Mouse (Mus musculus) naive thymus-derived CD4-positive, alpha-beta T cell, adult 2 months (primary cell): Measurements from ENCODE around the gene Aida.
"Not testable (repeated sequence)": the region's sequence is repeated elsewhere in the genome, so short reads cannot be mapped to it uniquely, and the experiment has no call there.

Experiments used
- DNase-seq: peaks from one replicate; pipeline ENCODE4 v3.0.0-alpha.2; 2011; ENCODE audit warnings: low read depth

The Aida gene

GRCm38 (mm10) chr1:183320708-183321107 is 24.3 kb downstream of the Aida start:
- DNase-seq, result no peak

DNA sequence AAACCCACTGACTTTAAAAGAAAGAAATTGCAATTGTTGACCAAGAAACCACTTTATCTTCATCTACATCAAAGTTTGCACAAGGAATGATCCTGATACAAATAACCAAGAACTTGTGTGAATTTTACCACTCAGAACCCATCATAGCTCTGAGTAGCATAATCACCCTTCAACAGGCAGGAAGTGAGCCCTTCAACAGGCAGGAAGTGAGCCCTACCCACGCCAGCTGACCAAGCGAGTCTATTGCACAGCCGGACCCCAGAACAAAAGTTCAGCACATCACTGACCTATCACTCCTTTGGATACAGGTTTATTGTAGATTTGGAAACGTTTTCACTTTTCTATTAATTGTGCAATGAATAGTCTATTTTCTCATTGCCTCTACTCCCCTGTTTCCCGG is 26.1 kb downstream of the Aida start:
- not testable (repeated sequence) for DNase-seq

GRCm38 (mm10) chr1:183323923-183324322 is 27.5 kb downstream of the Aida start:
- DNase-seq, result no peak

DNA sequence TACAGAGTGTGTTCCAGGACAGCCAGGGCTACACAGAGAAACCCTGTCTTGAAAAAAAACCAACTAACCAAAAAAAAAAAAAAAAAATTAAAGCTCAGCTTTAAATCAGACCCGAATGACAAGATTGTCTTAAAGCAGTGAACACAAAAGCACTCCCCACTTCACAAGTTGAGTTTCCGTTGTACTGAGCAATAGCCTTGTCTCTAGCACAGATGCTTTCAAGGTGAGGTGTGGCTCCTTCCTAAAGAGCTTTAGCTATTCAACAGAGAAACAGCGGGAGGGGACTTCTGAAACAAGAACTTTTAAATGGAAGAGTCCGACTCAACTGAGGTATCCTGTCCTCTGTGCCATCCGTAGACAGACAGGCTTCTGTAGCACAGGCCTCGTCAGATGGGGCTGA is 28.0 kb downstream of the Aida start:
- no peak for DNase-seq

DNA sequence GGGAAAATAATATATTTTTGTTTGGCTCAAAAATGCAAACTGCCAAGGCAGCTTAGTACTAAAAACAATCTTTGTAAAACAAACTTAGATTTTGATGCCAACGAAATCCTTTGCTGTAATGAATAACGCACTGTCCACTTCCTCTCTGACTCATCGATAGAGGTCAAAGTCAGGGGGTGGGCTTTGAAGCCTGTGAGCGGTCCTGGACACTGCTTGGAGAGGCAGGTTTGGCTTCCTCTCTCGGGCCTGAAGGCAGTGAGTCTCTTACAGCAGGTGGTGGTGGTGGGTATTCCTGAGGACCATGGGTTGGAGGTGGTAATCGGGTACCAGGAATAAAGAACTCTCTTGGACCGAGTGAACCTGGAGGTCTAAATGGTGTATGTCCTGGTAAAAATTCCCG is 30.8 kb downstream of the Aida start:
- DNase-seq, result no peak

DNA sequence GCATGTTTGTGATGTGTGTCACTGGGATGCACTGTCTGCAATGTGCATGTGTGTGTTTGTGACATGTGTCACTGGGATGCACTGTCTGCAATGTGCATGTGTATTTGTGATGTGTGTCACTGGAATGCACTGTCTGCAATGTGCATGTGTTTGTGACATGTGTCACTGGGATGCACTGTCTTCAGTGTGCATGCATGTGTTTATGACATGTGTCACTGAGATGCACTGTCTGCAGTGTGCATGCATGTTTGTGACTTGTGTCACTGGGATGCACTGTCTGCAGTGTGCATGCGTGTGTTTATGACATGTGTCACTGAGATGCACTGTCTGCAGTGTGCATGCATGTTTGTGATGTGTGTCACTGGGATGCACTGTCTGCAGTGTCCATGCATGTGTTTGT is 46.5 kb downstream of the Aida start:
- DNase-seq, result not testable (repeated sequence)

DNA sequence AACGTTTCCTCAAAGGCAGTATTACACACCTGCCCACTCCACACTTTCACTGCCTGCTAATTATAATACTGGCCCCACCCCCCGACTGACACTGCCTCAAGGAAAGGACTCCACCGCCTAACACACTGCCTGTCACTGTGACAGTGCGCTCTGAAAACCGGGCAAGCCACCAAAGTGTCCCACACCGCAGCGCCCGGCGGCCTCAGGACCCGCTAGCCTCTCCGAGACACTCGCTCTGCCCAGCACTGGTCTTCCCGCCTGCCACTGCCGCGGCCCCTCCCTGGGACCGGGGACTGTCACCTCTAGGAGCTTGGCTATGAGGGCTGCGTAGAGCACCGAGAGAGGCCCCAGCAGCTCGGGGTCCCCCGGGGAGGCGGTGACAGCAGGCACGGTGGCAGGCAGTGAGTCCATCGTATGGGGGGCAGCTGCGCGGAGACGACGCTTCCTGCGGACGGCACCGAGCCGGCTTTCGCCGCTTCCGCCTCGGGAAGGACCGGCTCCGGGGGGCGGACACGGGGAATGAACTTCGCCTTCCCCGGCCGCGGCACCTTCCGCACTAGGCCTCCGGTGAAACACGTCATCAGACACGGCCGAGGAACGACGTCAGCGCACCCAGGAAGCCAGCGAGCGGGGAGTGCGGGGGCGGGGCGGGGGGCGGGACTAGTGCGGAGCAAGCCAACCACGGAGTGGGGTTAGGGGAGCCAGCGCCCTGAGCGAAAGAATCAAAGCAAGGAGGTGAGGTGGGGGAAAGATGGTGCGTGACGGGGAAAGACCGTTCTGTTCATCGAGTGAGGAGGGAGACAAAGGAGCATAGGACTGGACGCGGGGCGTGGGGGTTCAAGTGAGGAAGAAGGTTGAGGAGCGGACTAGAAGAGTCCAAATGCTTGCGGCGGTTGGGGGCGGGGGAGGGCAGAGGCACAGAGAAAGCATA is 48.8 kb downstream of the Aida start:
- DNase-seq, result peak; percentile 95

DNA sequence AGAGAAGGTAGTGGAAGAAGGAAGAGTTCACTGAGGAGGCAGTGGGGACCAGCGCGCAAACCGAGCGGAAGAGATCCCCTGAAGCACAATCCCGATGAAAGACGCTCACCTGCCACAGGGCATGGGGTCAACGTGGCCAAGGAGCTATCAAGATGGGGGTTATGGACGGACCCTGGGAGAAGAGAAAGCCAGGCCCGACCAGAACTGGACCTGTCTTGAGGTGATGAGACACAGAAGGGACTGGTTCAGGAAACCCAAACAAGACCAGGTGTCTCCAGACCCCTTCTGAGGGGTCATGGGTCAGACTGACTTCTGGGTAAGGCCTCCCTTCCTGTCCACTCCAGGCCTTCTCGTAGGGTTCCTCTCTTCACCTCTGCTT is 49.4 kb downstream of the Aida start:
- DNase-seq, result no peak

DNA sequence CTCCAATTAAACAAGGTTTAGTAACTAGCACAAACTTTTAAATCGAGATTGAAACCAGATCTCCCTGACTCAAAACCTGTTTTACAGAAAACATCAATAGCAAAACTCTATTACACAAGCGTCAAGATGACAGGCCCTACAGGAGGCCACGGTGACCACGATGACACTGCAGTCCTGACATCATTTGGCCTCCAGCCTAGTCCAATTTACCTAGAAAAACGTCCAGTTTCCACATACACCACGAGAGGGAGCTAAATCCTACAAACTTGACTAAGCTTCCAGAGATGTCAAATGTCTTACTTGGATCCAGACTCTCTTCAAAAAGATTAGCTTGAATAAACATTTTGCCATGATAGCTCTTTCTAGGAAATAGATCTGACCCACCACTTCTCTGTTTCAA is 53.5 kb downstream of the Aida start:
- peak; percentile 83 for DNase-seq

- DNase-seq, result no peak
Observed at GRCm38 (mm10) chr1:183358901-183359300, 62.5 kb downstream of the Aida start.

- no peak for DNase-seq
Observed at GRCm38 (mm10) chr1:183362301-183362700, 65.9 kb downstream of the Aida start.

GRCm38 (mm10) chr1:183362729-183363576 is 66.6 kb downstream of the Aida start:
- no peak for DNase-seq

GRCm38 (mm10) chr1:183363577-183363867 is 67.1 kb downstream of the Aida start:
- DNase-seq, result no peak

DNA sequence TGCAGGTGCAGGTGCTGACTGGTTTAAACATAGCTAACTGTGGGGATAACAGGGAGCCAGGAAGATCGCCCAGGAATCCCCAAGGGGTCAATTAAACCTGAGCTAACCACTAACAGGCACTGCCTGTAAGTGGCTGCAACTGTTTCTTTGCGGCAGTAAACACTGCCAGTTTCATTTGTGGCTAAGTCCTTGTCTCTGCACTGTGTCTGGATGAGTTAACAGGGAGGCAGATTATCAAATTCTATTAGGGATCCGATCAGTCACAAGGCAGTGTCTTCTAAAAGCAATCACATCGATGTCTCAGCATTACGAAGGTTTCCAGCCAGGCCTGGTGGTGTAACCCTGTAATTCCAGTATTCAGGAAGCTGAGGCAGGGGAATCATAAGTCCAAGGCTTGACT is 70.0 kb downstream of the Aida start:
- no peak for DNase-seq

GRCm38 (mm10) chr1:183368601-183369400 is 72.4 kb downstream of the Aida start:
- peak; percentile 61 for DNase-seq

- DNase-seq, result peak; percentile 96
Observed at GRCm38 (mm10) chr1:183369427-183370014, 73.1 kb downstream of the Aida start, which contains the start of gene Mia3. Mia3 (minus strand) TSS chr1:183369553.

DNA sequence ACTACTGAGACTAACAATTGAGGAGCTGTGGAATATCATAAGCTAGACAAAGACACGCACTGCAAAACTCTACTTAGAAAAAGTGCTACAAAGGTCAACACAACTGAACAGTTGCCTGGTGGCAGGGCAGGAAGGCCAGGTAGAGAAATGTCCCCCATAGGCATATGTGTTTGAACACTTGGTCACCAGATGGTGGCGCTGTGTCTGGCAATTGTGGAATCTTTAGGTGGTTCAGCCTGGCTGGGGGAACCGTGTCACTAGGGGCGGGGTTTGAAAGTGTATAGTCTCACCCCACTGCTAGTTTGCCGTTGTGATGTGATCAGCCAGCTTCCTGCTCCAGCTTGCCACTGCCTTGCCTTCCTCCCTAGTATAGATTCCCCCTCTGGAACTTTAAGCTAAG is 78.3 kb downstream of the Aida start:
- DNase-seq, result no peak
